Comparison of ENCODE assay signal across 22 mouse cellular contexts in the genomic region with DNA sequence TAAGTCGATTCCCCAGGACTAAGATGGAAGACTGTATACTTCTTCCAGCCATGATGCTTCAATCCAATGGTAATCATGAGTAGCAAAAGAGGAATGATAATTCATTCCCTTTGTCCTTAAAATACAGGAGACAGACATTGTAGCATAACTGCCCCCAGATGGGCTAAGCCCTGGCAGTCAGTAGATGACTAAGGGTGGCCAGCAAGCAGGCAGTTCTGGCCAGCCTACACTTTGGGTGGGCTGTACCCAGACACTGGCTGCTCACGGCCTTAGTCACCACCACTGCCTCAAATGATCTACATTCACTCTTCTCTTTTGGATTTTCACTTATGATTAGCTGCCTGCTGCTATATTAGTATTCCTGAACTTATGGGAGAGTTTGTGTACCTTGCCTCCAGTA. TPM values are rescaled to one million over a fixed set of nuclear protein-coding genes. Genes with fewer than 3 reads are reported as not detected.
"Had no signal": no experiment of that assay in that cellular context is flagged by ENCODE, and none has a peak within 500 bp of the region (broad histone marks: within the 10 kb centered on the region; RNA-seq: fewer than 3 reads in every experiment).

No protein-coding gene starts in this region.

- H3K4me3 ChIP-seq: kidney, embryonic 15.5 days; limb, embryonic 13.5 days; liver, embryonic 12.5 days; liver, embryonic 15.5 days; lung, embryonic 15.5 days; neural tube, embryonic 12.5 days; neural tube, embryonic 15.5 days had no signal

- H3K36me3 ChIP-seq: kidney, embryonic 15.5 days; limb, embryonic 13.5 days; liver, embryonic 12.5 days; liver, embryonic 15.5 days; lung, embryonic 15.5 days; neural tube, embryonic 12.5 days; neural tube, embryonic 15.5 days had no signal

- ATAC-seq: liver, embryonic 12.5 days had no signal

- DNase-seq: kidney, adult 8-10 months; kidney, postnatal 10 days; kidney, postnatal 4 days; left cerebral cortex, postnatal 4 days; liver; lung, adult 18-20 months; lung, postnatal 14 days; lung, postnatal 4 days; midbrain, embryonic 14.5 days; right cerebral cortex, adult 18-20 months; right cerebral cortex, postnatal 14 days; spleen, adult 18-20 months; thymus, adult 18-20 months; thymus, postnatal 4 days had no signal

- H3K4me1 ChIP-seq: liver, embryonic 12.5 days; liver, embryonic 15.5 days; lung, embryonic 15.5 days; neural tube, embryonic 12.5 days; neural tube, embryonic 15.5 days had no signal

- H3K27me3 ChIP-seq: kidney, embryonic 15.5 days; lung, embryonic 15.5 days; neural tube, embryonic 12.5 days; neural tube, embryonic 15.5 days had no signal

- H3K9me3 ChIP-seq: kidney, embryonic 15.5 days; limb, embryonic 13.5 days; liver, embryonic 12.5 days; liver, embryonic 15.5 days; lung, embryonic 15.5 days; neural tube, embryonic 12.5 days; neural tube, embryonic 15.5 days had no signal

- H3K27ac ChIP-seq: kidney, embryonic 15.5 days; limb, embryonic 13.5 days; liver, embryonic 12.5 days; liver, embryonic 15.5 days; lung, embryonic 15.5 days; neural tube, embryonic 12.5 days; neural tube, embryonic 15.5 days had no signal

RNA-seq across cellular contexts. Expression of a gene that starts 5.9 kb away (rescaled TPM):
- total RNA-seq: megakaryocyte-erythroid progenitor cell, adult 5-6 weeks had no signal
